Mouse (Mus musculus) limb, embryonic 10.5 days (tissue): Measurements from ENCODE around the gene Yeats2. TPM values are rescaled to one million over a fixed set of nuclear protein-coding genes. Genes with fewer than 3 reads are reported as not detected.

Source experiments
- DNase-seq: peaks from one replicate; pipeline ENCODE4 v3.0.0-alpha.2; 2017; ENCODE audit warnings: low spot score
- H3K27ac ChIP-seq: fragments of 300-500 bp; sonication (generic); 2 replicates; pipeline ENCODE4 v1.5.1; 2016; ENCODE audit warnings: mild to moderate bottlenecking
- H3K27me3 ChIP-seq: fragments of 300-500 bp; sonication (generic); 2 replicates; pipeline ENCODE4 v1.6.1; 2016; ENCODE audit warnings: low read depth, mild to moderate bottlenecking; ENCODE audit not compliant: poor library complexity, severe bottlenecking
- H3K36me3 ChIP-seq: fragments of 300-500 bp; sonication (generic); 2 replicates; pipeline ENCODE4 v1.6.1; 2016; ENCODE audit warnings: mild to moderate bottlenecking, moderate library complexity
- H3K4me1 ChIP-seq: fragments of 300-500 bp; sonication (generic); 2 replicates; pipeline ENCODE4 v1.6.1; 2016
- H3K4me3 ChIP-seq: fragments of 300-500 bp; sonication (generic); 2 replicates; pipeline ENCODE4 v1.5.1; 2016; ENCODE audit warnings: mild to moderate bottlenecking, moderate library complexity
- H3K9me3 ChIP-seq: fragments of 300-500 bp; sonication (generic); replicated peaks from 2 replicates; pipeline ENCODE4 v1.6.1; 2016; ENCODE audit warnings: mild to moderate bottlenecking
- WGBS: fragments of 180-500 bp; shearing (Covaris S2); methylation state at CpG from one replicate; pipeline ENCODE4 v1.1.7; 2016; 5-methylcytosine and 5-hydroxymethylcytosine counted together
- polyA plus RNA-seq: library from polyadenylated mRNA; unstranded; fragments of >200 nt; fragmentation: Nextera tagmentation; extraction: Ambion mirVana; gene quantifications from 2 replicates; pipeline ENCODE4 v1.2.1, GENCODE M21; 2016

Yeats2 gene
- polyA plus RNA-seq, 1 experiment from 2014 or later: 59.2 TPM

GRCm38 (mm10) chr16:20144568-20144967 is 3.7 kb downstream of the Yeats2 start:
- Histone ChIP-seq H3K9me3 (no peaks in the 10 kb centered on the region), H3K27me3 (no peaks in the 10 kb centered on the region), H3K4me3 (no peak overlapping the region), H3K4me1 (peaks cover 13% of the 10 kb centered on the region), H3K36me3 (peaks cover 40% of the 10 kb centered on the region), H3K27ac (no peak overlapping the region)
- WGBS: 96% methylated on average over 3 of the region's 3 CpGs
- no peak for DNase-seq

DNA sequence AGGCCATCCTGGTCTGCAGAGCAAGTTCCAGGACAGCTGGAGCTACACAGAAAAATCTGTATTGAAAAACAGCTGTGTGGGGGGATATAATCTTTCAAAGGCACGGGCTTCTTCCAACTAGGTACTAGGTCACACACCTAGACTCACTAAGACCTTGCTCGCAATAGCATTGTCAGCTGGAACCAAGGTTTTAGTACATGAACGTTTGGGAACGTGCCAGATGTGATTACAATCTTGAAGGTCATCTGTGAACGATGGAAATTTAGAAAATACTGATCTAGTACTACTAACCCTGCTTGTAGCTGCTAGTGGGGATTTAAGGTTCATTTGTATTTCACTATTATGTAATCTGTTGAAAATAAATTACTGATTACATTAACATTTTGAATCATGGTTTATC is 11.1 kb downstream of the Yeats2 start:
- no peaks in the 10 kb centered on the region for H3K9me3 ChIP-seq
- WGBS: 89% methylated on average over 5 of the region's 5 CpGs
- no peak overlapping the region for H3K27ac ChIP-seq
- no peaks in the 10 kb centered on the region for H3K4me1 ChIP-seq
- H3K27me3 ChIP-seq: no peaks in the 10 kb centered on the region
- H3K36me3 ChIP-seq: peaks cover 66% of the 10 kb centered on the region
- no peak overlapping the region for H3K4me3 ChIP-seq
- no peak for DNase-seq

DNA sequence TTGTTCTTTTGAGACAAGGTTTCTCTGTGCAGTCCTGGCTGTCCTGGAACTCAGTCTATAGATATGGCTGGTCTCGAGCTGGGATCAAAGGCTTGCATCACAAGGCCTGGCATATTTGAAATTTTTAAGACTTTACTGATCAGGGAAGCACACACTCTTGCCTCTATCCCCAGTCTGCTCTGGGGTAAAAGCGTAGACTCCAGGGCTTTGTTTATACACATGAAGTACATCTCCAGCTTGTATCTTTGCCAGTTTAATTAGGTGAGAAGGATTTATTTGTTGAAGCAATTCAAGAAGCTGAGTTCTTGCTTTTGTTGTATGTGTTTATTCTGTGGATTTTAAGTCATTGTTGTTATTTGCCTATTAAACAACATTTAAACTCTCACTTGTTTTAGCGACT is 12.9 kb downstream of the Yeats2 start:
- peaks cover 81% of the 10 kb centered on the region for H3K36me3 ChIP-seq
- DNase-seq: no peak
- H3K4me3 ChIP-seq: no peak overlapping the region
- H3K27me3 ChIP-seq: no peaks in the 10 kb centered on the region
- no peaks in the 10 kb centered on the region for H3K4me1 ChIP-seq
- no peaks in the 10 kb centered on the region for H3K9me3 ChIP-seq
- no peak overlapping the region for H3K27ac ChIP-seq
- 87% methylated on average over 3 of the region's 3 CpGs for WGBS

DNA sequence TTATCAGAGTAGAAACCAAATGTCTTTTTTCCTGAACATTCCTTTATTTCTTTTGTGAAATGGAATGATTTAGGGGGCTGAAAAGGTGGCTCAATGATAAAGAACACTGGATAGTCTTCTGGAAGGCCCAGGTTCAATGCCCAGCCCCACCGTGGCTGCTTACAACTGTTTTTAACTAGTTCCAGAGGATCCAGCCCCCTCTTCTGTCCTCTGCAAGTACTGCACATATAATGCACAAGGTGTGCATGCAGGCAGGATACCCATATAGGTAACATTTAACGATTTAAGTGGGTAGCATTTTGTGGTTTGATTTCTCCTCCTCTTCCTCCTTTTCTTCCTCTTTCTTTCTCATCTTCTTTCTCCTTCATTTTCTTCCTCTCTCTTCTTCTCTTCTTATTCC is 19.3 kb downstream of the Yeats2 start:
- no peaks in the 10 kb centered on the region for H3K9me3 ChIP-seq
- no peak overlapping the region for H3K4me3 ChIP-seq
- WGBS: 84% methylated on average over 2 of the region's 2 CpGs
- peaks cover 100% of the 10 kb centered on the region for H3K36me3 ChIP-seq
- no peaks in the 10 kb centered on the region for H3K4me1 ChIP-seq
- H3K27me3 ChIP-seq: no peaks in the 10 kb centered on the region
- no peak for DNase-seq
- no peak overlapping the region for H3K27ac ChIP-seq

DNA sequence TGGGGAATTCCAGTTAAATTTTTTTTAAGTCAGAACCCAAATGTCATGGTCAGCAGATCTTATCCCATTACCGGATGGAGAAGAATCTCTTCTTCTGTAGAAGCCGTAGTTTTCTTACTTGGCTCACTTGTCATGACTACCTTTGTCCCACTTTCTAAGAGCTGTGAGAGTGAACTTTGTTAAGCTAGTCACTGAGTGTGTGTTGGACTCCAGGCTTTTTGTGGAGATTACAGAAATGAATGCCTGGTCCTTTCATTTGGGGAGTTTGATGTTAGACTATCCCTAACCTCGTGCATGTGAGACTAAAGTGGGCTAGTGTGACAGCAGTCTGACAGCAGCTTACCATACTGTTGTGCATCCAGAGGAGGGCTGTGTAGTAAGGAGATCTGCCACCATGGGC is 28.2 kb downstream of the Yeats2 start:
- Histone ChIP-seq H3K9me3 (0 out of 2 replicates have a peak, but pooled peaks cover 4% of the 10 kb centered on the region), H3K4me3 (no peak overlapping the region), H3K4me1 (no peaks in the 10 kb centered on the region), H3K27me3 (no peaks in the 10 kb centered on the region), H3K27ac (no peak overlapping the region), H3K36me3 (peaks cover 100% of the 10 kb centered on the region)
- 96% methylated on average over 3 of the region's 3 CpGs for WGBS
- DNase-seq: no peak

- no peak overlapping the region for H3K4me3 ChIP-seq
- 82% methylated on average over 3 of the region's 3 CpGs for WGBS
- H3K4me1 ChIP-seq: no peaks in the 10 kb centered on the region
- H3K36me3 ChIP-seq: peaks cover 100% of the 10 kb centered on the region
- no peak overlapping the region for H3K27ac ChIP-seq
- 0 out of 2 replicates have a peak, but pooled peaks cover 4% of the 10 kb centered on the region for H3K9me3 ChIP-seq
- DNase-seq: no peak
- H3K27me3 ChIP-seq: no peaks in the 10 kb centered on the region
These were observed 28.7 kb downstream of the Yeats2 start for GRCm38 (mm10) chr16:20169471-20170106.

GRCm38 (mm10) chr16:20179406-20180175 is 38.7 kb downstream of the Yeats2 start:
- H3K27me3 ChIP-seq: no peaks in the 10 kb centered on the region
- H3K27ac ChIP-seq: no peak overlapping the region
- no peak overlapping the region for H3K4me3 ChIP-seq
- 85% methylated on average over 23 of the region's 23 CpGs for WGBS
- peaks cover 85% of the 10 kb centered on the region for H3K36me3 ChIP-seq
- H3K4me1 ChIP-seq: no peaks in the 10 kb centered on the region
- DNase-seq: no peak
- H3K9me3 ChIP-seq: no peaks in the 10 kb centered on the region

DNA sequence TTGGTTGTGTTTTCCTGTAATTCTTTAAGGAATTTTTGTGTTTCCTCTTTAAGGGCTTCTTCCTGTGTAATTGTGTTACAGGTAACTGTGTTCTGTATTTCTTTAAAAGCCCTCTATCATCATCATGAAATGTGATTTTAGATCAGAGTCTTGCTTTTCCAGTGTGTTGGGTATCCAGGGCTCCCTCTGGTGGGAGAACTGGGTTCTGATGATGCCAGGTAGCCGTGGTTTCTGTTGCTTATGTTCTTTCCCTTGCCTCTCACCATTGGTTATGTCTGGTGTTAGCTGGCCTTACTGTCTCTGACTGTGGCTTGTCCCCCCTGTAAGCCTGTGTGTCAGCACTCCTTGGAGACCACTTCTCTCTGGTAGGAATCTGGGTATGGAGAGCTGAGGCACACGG is 44.5 kb downstream of the Yeats2 start:
- peaks cover 86% of the 10 kb centered on the region for H3K36me3 ChIP-seq
- no peaks in the 10 kb centered on the region for H3K9me3 ChIP-seq
- WGBS: 74% methylated on average over 2 of the region's 2 CpGs

DNA sequence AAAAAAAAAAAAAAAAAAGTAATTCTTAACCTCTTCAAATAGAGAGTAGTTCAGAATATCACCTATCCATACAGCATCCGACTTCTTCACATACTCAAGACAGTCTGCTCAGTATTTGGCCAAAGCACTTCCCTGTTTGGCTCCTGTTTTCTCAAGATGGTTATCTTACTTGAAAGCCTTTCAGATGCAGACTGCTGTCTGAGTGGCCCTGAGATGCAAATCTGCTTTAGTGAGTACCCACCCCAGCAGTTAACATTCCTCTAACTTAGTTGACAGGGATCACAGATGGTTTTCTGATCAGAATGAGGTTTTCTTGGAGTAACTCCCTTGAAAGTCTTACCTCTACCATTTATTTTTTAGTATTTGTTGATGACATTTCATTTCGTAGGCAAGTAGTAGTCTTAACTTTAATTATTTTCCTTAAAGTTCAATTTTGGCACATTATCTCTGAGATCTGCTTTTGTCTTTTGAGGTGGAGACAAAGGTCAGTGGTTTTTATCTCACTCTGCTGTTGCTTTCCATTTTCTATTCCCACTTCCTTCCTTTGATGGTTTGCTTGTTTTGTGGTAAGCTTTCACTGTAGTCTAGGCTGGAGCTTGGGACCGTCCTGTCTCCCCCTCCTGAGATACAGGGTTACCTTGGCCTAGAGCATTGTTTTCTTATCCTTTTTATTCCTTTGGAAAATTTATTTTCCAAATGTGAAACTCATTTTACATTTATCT is 50.5 kb downstream of the Yeats2 start:
- no peak overlapping the region for H3K27ac ChIP-seq
- WGBS: 90% methylated on average over 3 of the region's 3 CpGs
- no peaks in the 10 kb centered on the region for H3K9me3 ChIP-seq
- H3K36me3 ChIP-seq: peaks cover 96% of the 10 kb centered on the region
- no peak overlapping the region for H3K4me3 ChIP-seq
- H3K4me1 ChIP-seq: no peaks in the 10 kb centered on the region
- no peaks in the 10 kb centered on the region for H3K27me3 ChIP-seq
- no peak for DNase-seq

More for the DNA sequence above, 44.5 kb downstream of the Yeats2 start:
- no peak overlapping the region for H3K27ac ChIP-seq
- H3K4me1 ChIP-seq: no peaks in the 10 kb centered on the region
- no peak overlapping the region for H3K4me3 ChIP-seq
- DNase-seq: no peak
- no peaks in the 10 kb centered on the region for H3K27me3 ChIP-seq

GRCm38 (mm10) chr16:20192043-20192442 is 51.2 kb downstream of the Yeats2 start:
- Histone ChIP-seq H3K4me1 (no peaks in the 10 kb centered on the region), H3K9me3 (no peaks in the 10 kb centered on the region), H3K27me3 (no peaks in the 10 kb centered on the region), H3K4me3 (no peak overlapping the region), H3K27ac (no peak overlapping the region), H3K36me3 (peaks cover 96% of the 10 kb centered on the region)
- no peak for DNase-seq

DNA sequence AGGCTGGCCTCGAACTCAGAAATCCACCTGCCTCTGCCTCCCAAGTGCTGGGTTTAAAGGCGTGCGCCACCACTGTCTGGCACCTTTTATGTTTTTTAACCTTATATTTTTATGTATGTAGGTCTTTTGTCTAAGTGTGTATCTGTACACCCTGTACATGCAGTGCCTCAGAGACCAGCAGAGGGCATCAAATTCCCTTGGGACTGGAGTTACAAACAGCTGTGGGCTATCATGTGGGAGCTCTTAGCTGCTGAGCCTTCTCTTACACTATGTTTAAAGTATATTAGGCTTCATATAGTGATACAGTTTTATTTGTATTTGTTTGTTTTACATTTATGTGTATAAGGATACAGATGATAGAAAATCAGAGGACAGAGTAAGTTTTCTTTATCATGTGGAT is 54.7 kb downstream of the Yeats2 start:
- H3K27ac ChIP-seq: no peak overlapping the region
- H3K36me3 ChIP-seq: peaks cover 97% of the 10 kb centered on the region
- H3K4me3 ChIP-seq: no peak overlapping the region
- no peaks in the 10 kb centered on the region for H3K27me3 ChIP-seq
- 97% methylated on average over 3 of the region's 3 CpGs for WGBS
- no peaks in the 10 kb centered on the region for H3K9me3 ChIP-seq
- DNase-seq: no peak
- no peaks in the 10 kb centered on the region for H3K4me1 ChIP-seq

DNA sequence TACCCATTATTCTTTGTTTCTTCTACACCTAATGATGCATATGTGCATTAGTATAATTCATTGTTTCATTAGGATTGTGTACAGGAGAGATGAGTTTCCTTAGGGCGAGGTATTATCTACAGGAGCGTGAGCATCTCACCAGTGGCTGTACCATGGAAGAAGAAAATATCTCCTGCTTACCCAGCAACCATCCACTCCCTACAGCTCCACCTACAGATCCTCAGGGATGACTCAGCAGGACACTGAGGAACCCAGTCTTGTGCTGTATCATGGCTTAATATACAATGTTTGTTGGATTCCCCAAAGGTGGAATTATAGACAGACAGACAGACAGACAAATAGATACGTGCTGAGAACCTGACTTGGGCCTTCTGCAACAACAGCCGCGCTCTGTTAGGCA is 56.1 kb downstream of the Yeats2 start:
- WGBS: 98% methylated on average over 5 of the region's 5 CpGs
- peaks cover 99% of the 10 kb centered on the region for H3K36me3 ChIP-seq
- H3K4me1 ChIP-seq: no peaks in the 10 kb centered on the region
- H3K27me3 ChIP-seq: no peaks in the 10 kb centered on the region
- H3K4me3 ChIP-seq: no peak overlapping the region
- no peak for DNase-seq
- no peaks in the 10 kb centered on the region for H3K9me3 ChIP-seq
- H3K27ac ChIP-seq: no peak overlapping the region
